Mouse (Mus musculus): ENCODE results near the gene Dnmbp.

Dnmbp gene

GRCm38 (mm10) chr19:43906492-43906891, 33.5 kb downstream of the Dnmbp start:
- DNase-seq (ENCODE audit: low spot score): no peak

GRCm38 (mm10) chr19:43905985-43906384, 34.0 kb downstream of the Dnmbp start:
- no peak for DNase-seq (ENCODE audit: low spot score)

GRCm38 (mm10) chr19:43905136-43905535, 34.9 kb downstream of the Dnmbp start:
- DNase-seq (ENCODE audit: low spot score): no peak

GRCm38 (mm10) chr19:43904327-43904726, 35.7 kb downstream of the Dnmbp start:
- DNase-seq (ENCODE audit: low spot score): no peak

GRCm38 (mm10) chr19:43902887-43903286, 37.1 kb downstream of the Dnmbp start:
- no peak for DNase-seq (ENCODE audit: low spot score)

GRCm38 (mm10) chr19:43900690-43901089, 39.3 kb downstream of the Dnmbp start:
- no peak for DNase-seq (ENCODE audit: low spot score)

- no peak for DNase-seq (ENCODE audit: low spot score)
These were observed 41.4 kb downstream of the Dnmbp start for GRCm38 (mm10) chr19:43898547-43898946.

GRCm38 (mm10) chr19:43896441-43896840, 43.5 kb downstream of the Dnmbp start:
- no peak for DNase-seq (ENCODE audit: low spot score)

- no peak for DNase-seq (ENCODE audit: low spot score)
These were observed 44.0 kb downstream of the Dnmbp start for GRCm38 (mm10) chr19:43895951-43896350.

- DNase-seq (ENCODE audit: low spot score): no peak
These were observed 45.2 kb downstream of the Dnmbp start for GRCm38 (mm10) chr19:43894821-43895220.

GRCm38 (mm10) chr19:43894070-43894469, 45.9 kb downstream of the Dnmbp start:
- no peak for DNase-seq (ENCODE audit: low spot score)

- no peak for DNase-seq (ENCODE audit: low spot score)
These were observed 49.5 kb downstream of the Dnmbp start for GRCm38 (mm10) chr19:43890487-43890886.

GRCm38 (mm10) chr19:43887725-43888124, 52.3 kb downstream of the Dnmbp start:
- no peak for DNase-seq (ENCODE audit: low spot score)

GRCm38 (mm10) chr19:43887242-43887641, 52.7 kb downstream of the Dnmbp start:
- no peak for DNase-seq (ENCODE audit: low spot score)

GRCm38 (mm10) chr19:43886371-43887099, 53.5 kb downstream of the Dnmbp start:
- no peak for DNase-seq (ENCODE audit: low spot score)

GRCm38 (mm10) chr19:43884668-43885498, 55.1 kb downstream of the Dnmbp start:
- no peak for DNase-seq (ENCODE audit: low spot score)

GRCm38 (mm10) chr19:43882895-43883573, 57.0 kb downstream of the Dnmbp start:
- no peak for DNase-seq (ENCODE audit: low spot score)

- DNase-seq (ENCODE audit: low spot score): no peak
These were observed 58.4 kb downstream of the Dnmbp start for GRCm38 (mm10) chr19:43881615-43882014.

- DNase-seq (ENCODE audit: low spot score): no peak
These were observed 59.6 kb downstream of the Dnmbp start for GRCm38 (mm10) chr19:43880420-43880819.

GRCm38 (mm10) chr19:43879401-43880212, 60.4 kb downstream of the Dnmbp start:
- DNase-seq (ENCODE audit: low spot score): no peak

GRCm38 (mm10) chr19:43878111-43879092, 61.6 kb downstream of the Dnmbp start:
- DNase-seq (ENCODE audit: low spot score): no peak

Data from layer of hippocampus, adult 9-10 months (tissue).